Mouse (Mus musculus): ENCODE results near the gene Npm3. TPM values are rescaled to one million over a fixed set of nuclear protein-coding genes. Genes with fewer than 3 reads are reported as not detected.

Npm3 gene
- polyA plus RNA-seq, 1 experiment, result 1.3 TPM

DNA sequence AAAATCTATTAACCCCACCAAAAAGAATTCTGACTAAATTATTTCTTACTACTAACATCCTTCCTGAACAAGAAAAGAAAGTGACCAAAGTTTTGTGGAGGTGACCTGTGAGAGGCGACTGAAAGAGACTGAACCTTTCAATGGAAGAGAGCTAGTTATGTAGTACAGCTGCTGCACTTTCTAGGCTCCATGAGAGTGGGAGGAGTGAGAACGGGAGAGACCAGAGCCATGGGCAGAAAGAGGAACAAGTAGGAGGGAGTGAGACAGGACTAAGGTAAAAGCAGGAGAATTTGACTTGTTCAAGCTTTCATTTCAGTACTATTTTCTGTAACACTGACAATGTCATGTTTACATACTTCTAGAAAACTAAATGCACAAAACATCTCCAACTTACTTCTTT, 26.1 kb upstream of the Npm3 start:
- peaks cover 99% of the 10 kb centered on the region for H3K36me3 ChIP-seq (ENCODE audit: control insufficient read depth)
- H3K27me3 ChIP-seq (ENCODE audit: control insufficient read depth), result no peaks in the 10 kb centered on the region
- TF ChIP-seq TAL1 (IDR thresholded peaks at IDR 0.05; ENCODE audit: low read length) (no peak), GATA1 (IDR thresholded peaks at IDR 0.05; ENCODE audit: low read length) (no peak)
- H3K4me1 ChIP-seq (ENCODE audit: control insufficient read depth), result peaks cover 11% of the 10 kb centered on the region
- H3K9me3 ChIP-seq (ENCODE audit: control insufficient read depth, low read length), result no peaks in the 10 kb centered on the region
- H3K4me3 ChIP-seq (replicated peaks), result no peak overlapping the region

DNA sequence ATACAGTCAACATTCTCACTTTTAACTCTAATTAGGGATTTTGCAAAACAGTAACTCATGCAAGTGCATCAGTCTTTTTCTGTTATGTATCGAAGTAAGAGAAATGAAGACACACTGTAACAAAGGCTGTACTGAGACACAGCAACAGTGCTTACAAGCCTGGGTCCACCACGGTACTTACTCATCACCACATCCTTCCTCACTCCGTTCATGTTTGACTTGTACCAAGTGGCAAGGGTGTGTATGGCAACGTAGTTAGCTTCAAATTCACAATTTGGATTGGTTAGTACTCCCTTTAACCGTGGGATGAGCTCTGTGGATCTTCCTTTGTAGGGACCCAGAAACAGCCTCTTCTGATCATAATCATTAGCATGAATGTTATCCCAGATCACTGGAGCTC, 22.1 kb upstream of the Npm3 start:
- H3K4me3 ChIP-seq (replicated peaks), result no peak overlapping the region
- no peaks in the 10 kb centered on the region for H3K9me3 ChIP-seq (ENCODE audit: control insufficient read depth, low read length)
- H3K4me1 ChIP-seq (ENCODE audit: control insufficient read depth), result 0 out of 2 replicates have a peak, but pooled peaks cover 1% of the 10 kb centered on the region
- H3K36me3 ChIP-seq (ENCODE audit: control insufficient read depth), result peaks cover 99% of the 10 kb centered on the region
- no peak for TF ChIP-seq TAL1 (IDR thresholded peaks at IDR 0.05; ENCODE audit: low read length)
- no peak for TF ChIP-seq GATA1 (IDR thresholded peaks at IDR 0.05; ENCODE audit: low read length)
- H3K27me3 ChIP-seq (ENCODE audit: control insufficient read depth), result no peaks in the 10 kb centered on the region

DNA sequence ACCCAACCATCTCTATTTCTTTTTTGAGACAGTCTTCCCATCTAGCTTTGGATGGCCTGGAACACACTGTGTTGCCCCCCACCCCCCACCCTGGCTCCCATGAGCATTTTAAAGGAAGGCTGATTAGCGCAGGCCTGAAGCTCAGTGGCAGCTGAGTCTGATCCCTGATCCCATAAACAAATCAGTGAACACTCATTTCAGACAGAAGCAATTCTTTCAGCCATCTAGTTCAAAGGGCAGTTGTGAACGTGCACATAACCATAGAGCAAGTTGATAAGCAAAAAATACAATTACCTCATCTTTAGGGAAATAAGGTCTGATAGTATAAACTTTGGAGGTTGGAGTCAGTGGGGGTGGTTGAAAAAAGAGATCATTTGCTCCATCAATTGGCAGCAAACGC, 11.4 kb upstream of the Npm3 start:
- H3K4me3 ChIP-seq (replicated peaks), result no peak overlapping the region
- no peaks in the 10 kb centered on the region for H3K4me1 ChIP-seq (ENCODE audit: control insufficient read depth)
- H3K9me3 ChIP-seq (ENCODE audit: control insufficient read depth, low read length), result no peaks in the 10 kb centered on the region
- H3K27me3 ChIP-seq (ENCODE audit: control insufficient read depth), result no peaks in the 10 kb centered on the region
- TF ChIP-seq GATA1 (IDR thresholded peaks at IDR 0.05; ENCODE audit: low read length) (no peak), TAL1 (IDR thresholded peaks at IDR 0.05; ENCODE audit: low read length) (no peak)
- H3K36me3 ChIP-seq (ENCODE audit: control insufficient read depth), result peaks cover 98% of the 10 kb centered on the region

DNA sequence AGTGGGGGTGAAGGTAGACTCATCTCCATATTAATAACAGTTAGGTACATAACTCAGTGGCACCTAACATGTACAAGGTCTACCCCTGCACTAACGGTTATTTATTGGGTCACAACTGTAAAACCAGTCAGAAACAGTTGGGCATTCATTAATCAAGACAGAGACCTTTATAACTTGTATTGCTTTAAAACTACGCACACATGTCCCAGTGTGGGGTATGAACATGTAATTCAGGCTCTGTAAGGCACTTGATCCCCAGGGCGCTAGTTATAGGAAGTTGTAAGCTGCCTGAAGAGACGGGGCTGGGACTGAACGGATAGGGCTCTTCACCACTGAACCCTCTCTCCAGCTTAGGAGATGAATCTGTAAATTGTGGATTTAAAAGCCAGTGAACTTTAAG, 9.3 kb upstream of the Npm3 start:
- no peaks in the 10 kb centered on the region for H3K9me3 ChIP-seq (ENCODE audit: control insufficient read depth, low read length)
- no peaks in the 10 kb centered on the region for H3K27me3 ChIP-seq (ENCODE audit: control insufficient read depth)
- H3K4me1 ChIP-seq (ENCODE audit: control insufficient read depth), result peaks cover 2% of the 10 kb centered on the region
- TF ChIP-seq TAL1 (IDR thresholded peaks at IDR 0.05; ENCODE audit: low read length) (no peak), GATA1 (IDR thresholded peaks at IDR 0.05; ENCODE audit: low read length) (no peak)
- no peak overlapping the region for H3K4me3 ChIP-seq (replicated peaks)
- peaks cover 98% of the 10 kb centered on the region for H3K36me3 ChIP-seq (ENCODE audit: control insufficient read depth)

DNA sequence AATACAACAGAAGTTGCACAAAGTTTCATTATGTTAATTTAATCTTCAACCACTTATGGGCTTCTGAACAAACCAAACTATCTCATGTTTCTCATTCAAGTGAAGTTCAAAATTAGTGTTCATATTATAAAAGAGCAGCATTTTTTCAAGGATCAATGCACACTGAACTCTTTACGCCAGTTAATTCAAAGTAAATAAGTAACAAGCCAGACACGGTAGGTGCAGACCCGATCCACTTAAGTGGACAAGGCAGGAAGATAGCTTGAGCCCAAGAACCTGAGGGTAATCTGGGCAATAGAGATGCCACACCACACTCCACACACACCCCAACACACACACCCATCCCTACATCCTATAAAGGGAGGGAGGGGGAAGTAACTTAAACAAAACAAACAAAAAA, 4.2 kb upstream of the Npm3 start:
- Histone ChIP-seq H3K36me3 (ENCODE audit: control insufficient read depth) (peaks cover 90% of the 10 kb centered on the region), H3K9me3 (ENCODE audit: control insufficient read depth, low read length) (no peaks in the 10 kb centered on the region), H3K4me3 (replicated peaks) (no peak overlapping the region), H3K4me1 (ENCODE audit: control insufficient read depth) (peaks cover 17% of the 10 kb centered on the region), H3K27me3 (ENCODE audit: control insufficient read depth) (no peaks in the 10 kb centered on the region)
- no peak for TF ChIP-seq GATA1 (IDR thresholded peaks at IDR 0.05; ENCODE audit: low read length)
- no peak for TF ChIP-seq TAL1 (IDR thresholded peaks at IDR 0.05; ENCODE audit: low read length)

DNA sequence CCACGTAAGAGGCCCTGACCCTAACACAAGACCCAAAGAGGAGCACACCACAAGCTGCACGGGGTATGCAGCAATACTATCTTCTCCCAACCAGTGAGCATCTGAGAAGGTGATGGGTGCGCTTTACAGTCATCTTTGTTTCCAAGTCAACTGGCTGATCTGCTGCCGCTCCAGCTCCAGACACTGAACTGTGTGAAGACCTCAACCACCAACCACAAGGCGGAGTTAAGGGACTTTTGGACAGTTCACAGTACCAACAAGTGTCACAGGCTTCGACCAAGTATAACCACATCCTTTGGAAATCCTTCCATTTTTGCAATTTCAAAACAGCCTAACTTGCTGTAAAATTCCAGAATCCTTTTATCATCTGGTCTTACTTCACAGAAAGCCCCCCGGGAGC, 2.5 kb upstream of the Npm3 start:
- TF ChIP-seq GATA1 (IDR thresholded peaks at IDR 0.05; ENCODE audit: low read length) (no peak), TAL1 (IDR thresholded peaks at IDR 0.05; ENCODE audit: low read length) (no peak)
- no peaks in the 10 kb centered on the region for H3K9me3 ChIP-seq (ENCODE audit: control insufficient read depth, low read length)
- no peak overlapping the region for H3K4me3 ChIP-seq (replicated peaks)
- peaks cover 31% of the 10 kb centered on the region for H3K4me1 ChIP-seq (ENCODE audit: control insufficient read depth)
- H3K36me3 ChIP-seq (ENCODE audit: control insufficient read depth), result peaks cover 82% of the 10 kb centered on the region
- H3K27me3 ChIP-seq (ENCODE audit: control insufficient read depth), result no peaks in the 10 kb centered on the region

DNA sequence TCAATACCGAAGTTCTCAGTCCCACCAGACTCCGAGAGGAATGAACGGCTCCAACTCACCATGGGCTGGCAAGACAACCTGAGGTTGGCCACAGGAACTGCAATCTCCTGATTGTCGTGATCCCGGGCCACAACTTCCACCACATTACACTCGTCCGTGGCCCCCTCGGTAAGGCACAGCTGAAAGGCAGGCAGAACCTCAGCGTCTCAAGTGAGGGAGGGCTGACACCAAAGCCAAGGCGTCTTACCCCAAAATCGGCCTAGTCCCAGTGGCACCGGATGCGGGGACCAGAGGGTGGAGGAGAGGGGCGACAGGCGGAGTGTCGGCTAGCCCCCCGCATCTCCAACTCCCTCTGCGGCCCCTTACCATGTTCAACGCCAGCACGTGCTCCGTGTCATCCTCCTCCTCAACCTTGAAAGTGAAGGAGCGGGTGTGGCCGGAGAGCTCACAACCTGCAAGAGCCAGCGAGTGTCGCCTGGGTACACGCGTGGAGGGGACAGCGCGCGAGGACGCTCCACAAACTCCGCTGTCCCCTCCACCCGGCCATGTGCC, 624 bp downstream of the Npm3 start:
- Histone ChIP-seq H3K36me3 (ENCODE audit: control insufficient read depth) (peaks cover 51% of the 10 kb centered on the region), H3K4me1 (ENCODE audit: control insufficient read depth) (peaks cover 36% of the 10 kb centered on the region)
- TF ChIP-seq TAL1 (IDR thresholded peaks at IDR 0.05; ENCODE audit: low read length) (no peak), GATA1 (IDR thresholded peaks at IDR 0.05; ENCODE audit: low read length) (no peak)

DNA sequence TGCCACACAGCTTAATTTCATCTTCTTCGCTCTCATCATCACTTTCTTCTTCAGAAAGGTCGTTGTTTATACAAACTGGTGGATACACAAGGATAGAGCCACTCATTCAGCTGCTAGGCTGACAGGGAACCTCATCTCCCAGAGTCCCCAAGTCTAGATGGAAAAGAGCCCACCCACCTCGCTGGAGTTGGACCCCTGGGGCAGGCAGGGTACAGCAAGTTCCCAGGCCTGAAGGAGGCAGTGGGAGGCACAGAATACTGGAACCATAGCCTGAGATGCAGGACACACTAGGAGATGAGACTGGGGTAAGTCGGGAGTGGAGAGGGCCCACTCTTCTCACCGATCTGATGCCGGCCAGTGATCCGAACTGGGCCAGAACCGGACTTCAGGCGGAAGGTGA, 1.2 kb downstream of the Npm3 start:
- peaks cover 36% of the 10 kb centered on the region for H3K4me1 ChIP-seq (ENCODE audit: control insufficient read depth)
- H3K36me3 ChIP-seq (ENCODE audit: control insufficient read depth), result peaks cover 46% of the 10 kb centered on the region
- H3K27me3 ChIP-seq (ENCODE audit: control insufficient read depth), result peaks cover 35% of the 10 kb centered on the region
- no peak for TF ChIP-seq GATA1 (IDR thresholded peaks at IDR 0.05; ENCODE audit: low read length)
- peak overlapping the region; percentile 95 for H3K4me3 ChIP-seq (replicated peaks)
- peaks cover 11% of the 10 kb centered on the region; the same call in 1 of the 2 replicates for H3K9me3 ChIP-seq (ENCODE audit: control insufficient read depth, low read length)

More for the DNA sequence above, 624 bp downstream of the Npm3 start:
- Histone ChIP-seq H3K4me3 (replicated peaks) (peak overlapping the region; percentile 95), H3K9me3 (ENCODE audit: control insufficient read depth, low read length) (peaks cover 11% of the 10 kb centered on the region; the same call in 1 of the 2 replicates), H3K27me3 (ENCODE audit: control insufficient read depth) (peaks cover 29% of the 10 kb centered on the region)

DNA sequence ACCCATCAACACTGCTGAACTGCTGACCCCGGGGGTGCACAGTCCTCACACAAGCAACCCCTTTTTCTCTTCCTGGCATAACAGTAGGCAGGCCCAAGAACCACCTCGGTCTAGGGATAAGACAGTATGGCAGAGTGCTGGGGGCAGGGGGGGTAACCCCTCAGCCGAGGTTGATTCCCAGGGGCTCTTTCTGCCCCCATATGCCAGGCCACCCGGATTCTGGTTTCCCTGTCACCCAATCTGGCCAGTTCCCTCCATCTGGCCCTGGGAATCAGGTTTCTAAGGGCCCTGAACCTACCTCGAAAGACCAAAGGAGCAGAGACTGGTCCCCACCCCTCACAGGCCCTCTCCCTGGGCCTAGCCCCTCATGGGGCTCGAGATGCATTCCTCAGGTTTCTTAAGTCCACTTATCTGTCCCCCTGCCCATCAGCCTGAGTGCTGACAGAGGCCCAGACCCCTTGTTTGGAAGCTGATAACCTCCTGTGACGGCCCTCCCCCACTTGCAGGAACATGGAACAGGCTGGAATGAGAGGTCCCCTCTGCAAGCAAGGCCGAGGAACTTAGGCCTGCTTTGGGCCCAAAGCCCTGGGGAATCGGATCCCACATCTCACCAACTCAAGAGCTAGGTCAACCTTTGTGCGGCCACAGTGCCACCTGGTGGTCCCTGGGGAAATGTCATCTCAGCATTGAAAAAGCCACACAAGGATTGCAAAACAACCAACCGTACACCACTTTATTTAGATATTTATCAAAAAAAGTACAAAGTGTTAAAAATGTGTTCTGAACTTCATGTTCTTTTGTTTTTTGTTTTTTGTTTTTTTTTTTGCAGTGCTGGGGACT, 2.1 kb downstream of the Npm3 start:
- Histone ChIP-seq H3K4me3 (replicated peaks) (no peak overlapping the region), H3K4me1 (ENCODE audit: control insufficient read depth) (peaks cover 36% of the 10 kb centered on the region), H3K27me3 (ENCODE audit: control insufficient read depth) (peaks cover 44% of the 10 kb centered on the region), H3K9me3 (ENCODE audit: control insufficient read depth, low read length) (peaks cover 15% of the 10 kb centered on the region; the same call in 1 of the 2 replicates), H3K36me3 (ENCODE audit: control insufficient read depth) (peaks cover 37% of the 10 kb centered on the region)
- no peak for TF ChIP-seq TAL1 (IDR thresholded peaks at IDR 0.05; ENCODE audit: low read length)
- TF ChIP-seq GATA1 (IDR thresholded peaks at IDR 0.05; ENCODE audit: low read length), result no peak

Measured in erythroblast, embryonic 14.5 days (primary cell).